Mouse (Mus musculus) heart, postnatal 14 days (tissue): ENCODE results near the gene Slc38a1. TPM values are rescaled to one million over a fixed set of nuclear protein-coding genes. Genes with fewer than 3 reads are reported as not detected.

Source experiments
- DNase-seq, 2 experiments: peaks; one replicate each; pipeline ENCODE4 v3.0.0; 2021 to 2022
- intact Hi-C: fragments of 180-260 bp; cut with DNase I; formaldehyde crosslinking; loops from one replicate; pipeline ENCODE4 v1.15.1; 2025
- total RNA-seq, 2 experiments: library from RNA; stranded (reverse); gene quantifications; 2 replicates each; pipeline ENCODE4 v1.2.3; 2021

Gene Slc38a1
- total RNA-seq, 2 experiments from 2014 or later, result 33.6 to 35.4 TPM

- intact Hi-C loops, result no loop called here
Observed at GRCm38 (mm10) chr15:96576998-96577397, 65.7 kb downstream of the Slc38a1 start.

GRCm38 (mm10) chr15:96568983-96569363 is 73.7 kb downstream of the Slc38a1 start:
- intact Hi-C loops, result no loop called here
- DNase-seq, result no peak

More at GRCm38 (mm10) chr15:96576998-96577397, 65.7 kb downstream of the Slc38a1 start:
- DNase-seq, result no peak

- peak; percentile 37 to 75 for DNase-seq
- intact Hi-C loops, result no loop called here
Observed at GRCm38 (mm10) chr15:96568271-96568982, 74.3 kb downstream of the Slc38a1 start.

- intact Hi-C loops, result no loop called here
- peak; percentile 43 to 58 for DNase-seq
Observed at GRCm38 (mm10) chr15:96566850-96567271, 75.9 kb downstream of the Slc38a1 start.

GRCm38 (mm10) chr15:96563852-96564251 is 78.9 kb downstream of the Slc38a1 start:
- no peak for DNase-seq
- intact Hi-C loops, result no loop called here

GRCm38 (mm10) chr15:96562521-96562920 is 80.2 kb downstream of the Slc38a1 start:
- no peak for DNase-seq
- intact Hi-C loops, result no loop called here

- intact Hi-C loops, result no loop called here
- DNase-seq, result no peak
Observed at GRCm38 (mm10) chr15:96560576-96561298, 82.0 kb downstream of the Slc38a1 start.

GRCm38 (mm10) chr15:96551569-96552380 is 90.9 kb downstream of the Slc38a1 start:
- intact Hi-C loops, result no loop called here

GRCm38 (mm10) chr15:96551107-96551506 is 91.6 kb downstream of the Slc38a1 start:
- no peak for DNase-seq
- intact Hi-C loops, result no loop called here

More at GRCm38 (mm10) chr15:96551569-96552380, 90.9 kb downstream of the Slc38a1 start:
- DNase-seq, result peak; percentile 45 to 70

- intact Hi-C loops, result loop anchor here (1.0 to 5.0 kb wide), 2 partner anchors 118 to 389 kb away; no protein-coding TSS in a partner anchor
- no peak for DNase-seq
Observed at GRCm38 (mm10) chr15:96548363-96548762, 94.3 kb downstream of the Slc38a1 start.

- intact Hi-C loops, result loop anchor here (1.0 to 5.0 kb wide), 2 partner anchors 119 to 390 kb away; no protein-coding TSS in a partner anchor
- peak in 1 of 2 experiments; percentile 18 for DNase-seq
Observed at GRCm38 (mm10) chr15:96547256-96548195, 95.2 kb downstream of the Slc38a1 start.

- intact Hi-C loops, result loop anchor here (2.0 kb wide), 1 partner anchor 123 kb away; no protein-coding TSS in a partner anchor
- peak; percentile 62 to 72 for DNase-seq
Observed at GRCm38 (mm10) chr15:96543181-96543828, 99.4 kb downstream of the Slc38a1 start.

GRCm38 (mm10) chr15:96542135-96542534 is 100.6 kb downstream of the Slc38a1 start:
- DNase-seq, result no peak
- intact Hi-C loops, result loop anchor here (2.0 kb wide), 1 partner anchor 125 kb away; no protein-coding TSS in a partner anchor

GRCm38 (mm10) chr15:96537272-96537671 is 105.4 kb downstream of the Slc38a1 start:
- intact Hi-C loops, result no loop called here
- DNase-seq, result no peak

GRCm38 (mm10) chr15:96536412-96536811 is 106.3 kb downstream of the Slc38a1 start:
- no peak for DNase-seq
- intact Hi-C loops, result no loop called here

- DNase-seq, result no peak
- intact Hi-C loops, result no loop called here
Observed at GRCm38 (mm10) chr15:96527686-96528085, 115.0 kb downstream of the Slc38a1 start.

GRCm38 (mm10) chr15:96524239-96524738 is 118.4 kb downstream of the Slc38a1 start:
- intact Hi-C loops, result no loop called here
- peak in 1 of 2 experiments; percentile 53 for DNase-seq
